Mouse (Mus musculus): Measurements from ENCODE around the gene Tbc1d7. TPM values are rescaled to one million over a fixed set of nuclear protein-coding genes. Genes with fewer than 3 reads are reported as not detected.

The Tbc1d7 gene
- polyA plus RNA-seq, 1 experiment: 18.1 TPM

- no peak for TF ChIP-seq POLR2A (IDR thresholded peaks at IDR 0.05; ENCODE audit: control insufficient read depth, low read depth, low read length)
- no peak for TF ChIP-seq CTCF (IDR thresholded peaks at IDR 0.05; ENCODE audit: control insufficient read depth, insufficient read depth, insufficient replicate concordance, low read depth, low read length)
- Histone ChIP-seq H3K4me1 (ENCODE audit: control insufficient read depth, insufficient read depth, low read length) (no peaks in the 10 kb centered on the region), H3K27ac (ENCODE audit: control insufficient read depth, insufficient read depth, low read depth, low read length) (no peak overlapping the region), H3K27me3 (ENCODE audit: control insufficient read depth, insufficient read depth, low read length) (no peaks in the 10 kb centered on the region), H3K4me3 (ENCODE audit: control insufficient read depth, low read depth, low read length) (no peak overlapping the region), H3K36me3 (ENCODE audit: control insufficient read depth, insufficient read depth, low read length) (no peaks in the 10 kb centered on the region; the same call in 1 of the 2 replicates)
Measured at GRCm38 (mm10) chr13:43159429-43159828, 11.9 kb downstream of the Tbc1d7 start.

- Histone ChIP-seq H3K36me3 (ENCODE audit: control insufficient read depth, insufficient read depth, low read length) (no peaks in the 10 kb centered on the region), H3K27ac (ENCODE audit: control insufficient read depth, insufficient read depth, low read depth, low read length) (no peak overlapping the region), H3K4me1 (ENCODE audit: control insufficient read depth, insufficient read depth, low read length) (no peaks in the 10 kb centered on the region), H3K4me3 (ENCODE audit: control insufficient read depth, low read depth, low read length) (no peak overlapping the region), H3K27me3 (ENCODE audit: control insufficient read depth, insufficient read depth, low read length) (no peaks in the 10 kb centered on the region)
- no peak for TF ChIP-seq POLR2A (IDR thresholded peaks at IDR 0.05; ENCODE audit: control insufficient read depth, low read depth, low read length)
Measured at GRCm38 (mm10) chr13:43158281-43158680, 13.0 kb downstream of the Tbc1d7 start.

GRCm38 (mm10) chr13:43157370-43157769 is 13.9 kb downstream of the Tbc1d7 start:
- H3K4me1 ChIP-seq (ENCODE audit: control insufficient read depth, insufficient read depth, low read length): no peaks in the 10 kb centered on the region
- H3K36me3 ChIP-seq (ENCODE audit: control insufficient read depth, insufficient read depth, low read length): no peaks in the 10 kb centered on the region
- no peaks in the 10 kb centered on the region for H3K27me3 ChIP-seq (ENCODE audit: control insufficient read depth, insufficient read depth, low read length)
- TF ChIP-seq CTCF (IDR thresholded peaks at IDR 0.05; ENCODE audit: control insufficient read depth, insufficient read depth, insufficient replicate concordance, low read depth, low read length): no peak
- no peak for TF ChIP-seq POLR2A (IDR thresholded peaks at IDR 0.05; ENCODE audit: control insufficient read depth, low read depth, low read length)
- no peak overlapping the region for H3K27ac ChIP-seq (ENCODE audit: control insufficient read depth, insufficient read depth, low read depth, low read length)
- no peak overlapping the region for H3K4me3 ChIP-seq (ENCODE audit: control insufficient read depth, low read depth, low read length)

- no peak overlapping the region for H3K27ac ChIP-seq (ENCODE audit: control insufficient read depth, insufficient read depth, low read depth, low read length)
- H3K27me3 ChIP-seq (ENCODE audit: control insufficient read depth, insufficient read depth, low read length): no peaks in the 10 kb centered on the region
- no peaks in the 10 kb centered on the region for H3K36me3 ChIP-seq (ENCODE audit: control insufficient read depth, insufficient read depth, low read length)
- no peak for TF ChIP-seq CTCF (IDR thresholded peaks at IDR 0.05; ENCODE audit: control insufficient read depth, insufficient read depth, insufficient replicate concordance, low read depth, low read length)
- H3K4me1 ChIP-seq (ENCODE audit: control insufficient read depth, insufficient read depth, low read length): no peaks in the 10 kb centered on the region
- no peak overlapping the region for H3K4me3 ChIP-seq (ENCODE audit: control insufficient read depth, low read depth, low read length)
Measured at GRCm38 (mm10) chr13:43152005-43152520, 19.2 kb downstream of the Tbc1d7 start.

- H3K27me3 ChIP-seq (ENCODE audit: control insufficient read depth, insufficient read depth, low read length): no peaks in the 10 kb centered on the region
Measured at GRCm38 (mm10) chr13:43149661-43150060, 21.6 kb downstream of the Tbc1d7 start.

GRCm38 (mm10) chr13:43148692-43149091 is 22.6 kb downstream of the Tbc1d7 start:
- H3K4me1 ChIP-seq (ENCODE audit: control insufficient read depth, insufficient read depth, low read length): no peaks in the 10 kb centered on the region
- TF ChIP-seq POLR2A (IDR thresholded peaks at IDR 0.05; ENCODE audit: control insufficient read depth, low read depth, low read length) (no peak), CTCF (IDR thresholded peaks at IDR 0.05; ENCODE audit: control insufficient read depth, insufficient read depth, insufficient replicate concordance, low read depth, low read length) (no peak)
- no peaks in the 10 kb centered on the region for H3K27me3 ChIP-seq (ENCODE audit: control insufficient read depth, insufficient read depth, low read length)
- no peaks in the 10 kb centered on the region for H3K36me3 ChIP-seq (ENCODE audit: control insufficient read depth, insufficient read depth, low read length)
- no peak overlapping the region for H3K27ac ChIP-seq (ENCODE audit: control insufficient read depth, insufficient read depth, low read depth, low read length)
- no peak overlapping the region for H3K4me3 ChIP-seq (ENCODE audit: control insufficient read depth, low read depth, low read length)

More at GRCm38 (mm10) chr13:43149661-43150060, 21.6 kb downstream of the Tbc1d7 start:
- Histone ChIP-seq H3K4me3 (ENCODE audit: control insufficient read depth, low read depth, low read length) (no peak overlapping the region), H3K4me1 (ENCODE audit: control insufficient read depth, insufficient read depth, low read length) (no peaks in the 10 kb centered on the region), H3K27ac (ENCODE audit: control insufficient read depth, insufficient read depth, low read depth, low read length) (no peak overlapping the region), H3K36me3 (ENCODE audit: control insufficient read depth, insufficient read depth, low read length) (no peaks in the 10 kb centered on the region)
- TF ChIP-seq CTCF (IDR thresholded peaks at IDR 0.05; ENCODE audit: control insufficient read depth, insufficient read depth, insufficient replicate concordance, low read depth, low read length) (no peak), POLR2A (IDR thresholded peaks at IDR 0.05; ENCODE audit: control insufficient read depth, low read depth, low read length) (no peak)

GRCm38 (mm10) chr13:43146515-43147258 is 24.6 kb downstream of the Tbc1d7 start:
- no peaks in the 10 kb centered on the region for H3K4me1 ChIP-seq (ENCODE audit: control insufficient read depth, insufficient read depth, low read length)
- no peaks in the 10 kb centered on the region for H3K36me3 ChIP-seq (ENCODE audit: control insufficient read depth, insufficient read depth, low read length)
- H3K4me3 ChIP-seq (ENCODE audit: control insufficient read depth, low read depth, low read length): no peak overlapping the region
- no peaks in the 10 kb centered on the region for H3K27me3 ChIP-seq (ENCODE audit: control insufficient read depth, insufficient read depth, low read length)
- TF ChIP-seq POLR2A (IDR thresholded peaks at IDR 0.05; ENCODE audit: control insufficient read depth, low read depth, low read length) (no peak), CTCF (IDR thresholded peaks at IDR 0.05; ENCODE audit: control insufficient read depth, insufficient read depth, insufficient replicate concordance, low read depth, low read length) (no peak)
- no peak overlapping the region for H3K27ac ChIP-seq (ENCODE audit: control insufficient read depth, insufficient read depth, low read depth, low read length)
